Mouse (Mus musculus) hindbrain, embryonic 15.5 days (tissue): ENCODE measurements around the gene Cacna1f. TPM values are rescaled to one million over a fixed set of nuclear protein-coding genes. Genes with fewer than 3 reads are reported as not detected.

Experiments
- ATAC-seq: fragments of 200-750 bp; cut with Nextera tagmentation; 2 replicates; pipeline ENCODE4 v1.8.0; 2017; ENCODE audit warnings: low read depth, moderate number of reproducible peaks, moderate TSS enrichment; ENCODE audit not compliant: low FRiP score
- H3K27ac ChIP-seq: fragments of 300-500 bp; sonication (generic); replicated peaks from 2 replicates; pipeline ENCODE4 v1.5.1; 2015; ENCODE audit warnings: mild to moderate bottlenecking, inconsistent platforms
- H3K27me3 ChIP-seq: fragments of 300-500 bp; sonication (generic); 2 replicates; pipeline ENCODE4 v1.6.1; 2015; ENCODE audit warnings: control low read depth, inconsistent platforms
- H3K36me3 ChIP-seq: fragments of 300-500 bp; sonication (generic); 2 replicates; pipeline ENCODE4 v1.6.1; 2015; ENCODE audit warnings: control low read depth, inconsistent platforms
- H3K4me1 ChIP-seq: fragments of 300-500 bp; sonication (generic); replicated peaks from 2 replicates; pipeline ENCODE4 v1.6.1; 2015; ENCODE audit warnings: control low read depth, inconsistent platforms
- H3K4me2 ChIP-seq: fragments of 300-500 bp; sonication (generic); 2 replicates; pipeline ENCODE4 v1.6.1; 2015; ENCODE audit warnings: moderate library complexity, mild to moderate bottlenecking, inconsistent platforms
- H3K4me3 ChIP-seq: fragments of 300-500 bp; sonication (generic); 2 replicates; pipeline ENCODE4 v1.5.1; 2015; ENCODE audit warnings: mild to moderate bottlenecking, inconsistent platforms
- H3K9ac ChIP-seq: fragments of 300-500 bp; sonication (generic); 2 replicates; pipeline ENCODE4 v1.6.1; 2015; ENCODE audit warnings: inconsistent platforms
- H3K9me3 ChIP-seq: fragments of 300-500 bp; sonication (generic); 2 replicates; pipeline ENCODE4 v1.6.1; 2016; ENCODE audit warnings: control low read depth, inconsistent platforms
- WGBS: fragments of 180-500 bp; shearing (Covaris S2); methylation state at CpG from one replicate; pipeline ENCODE4 v1.1.7; 2015; 5-methylcytosine and 5-hydroxymethylcytosine counted together
- polyA plus RNA-seq: library from polyadenylated mRNA; unstranded; fragments of >200 nt; fragmentation: Nextera tagmentation; extraction: Ambion mirVana; gene quantifications from 2 replicates; pipeline ENCODE4 v1.2.1, GENCODE M21; 2015

Cacna1f gene
- polyA plus RNA-seq, 1 experiment from 2014 or later: 0.14 TPM

- H3K4me1 ChIP-seq: no peaks in the 10 kb centered on the region
- no peak within 1 kb of the TSS for H3K9ac ChIP-seq
- no peak within 1 kb of the TSS for H3K27ac ChIP-seq
- peak within 1 kb of the TSS; percentile 29; the same call in 1 of the 2 replicates for H3K4me3 ChIP-seq
- no peaks in the 10 kb centered on the region for H3K27me3 ChIP-seq
- WGBS: 75% methylated on average over 14 of the region's 14 CpGs
- peak within 1 kb of the TSS; percentile 57 for H3K4me2 ChIP-seq
- H3K9me3 ChIP-seq: no peaks in the 10 kb centered on the region
- H3K36me3 ChIP-seq: no peaks in the 10 kb centered on the region
- no peak for ATAC-seq
Measured at GRCm38 (mm10) chrX:7680864-7681263, 74.0 kb downstream of the Cacna1f start, which contains the start of gene Magix. TSS of gene Magix (minus strand) at chrX:7681251.

Other genes starting within 250 kb of the Cacna1f start
- gene Usp27x, start 231.3 kb upstream of the Cacna1f start, polyA plus RNA-seq: 2.1 and 2.7 TPM in 2 replicates
- gene Foxp3, start 33.4 kb upstream of the Cacna1f start, polyA plus RNA-seq: 0.06 and 0.16 TPM in 2 replicates
- gene Ppp1r3f, start 32.8 kb upstream of the Cacna1f start, polyA plus RNA-seq: 6.8 and 7.4 TPM in 2 replicates
- 30.6 and 31.5 TPM in 2 replicates for gene Ccdc22, start 1.6 kb upstream of the Cacna1f start, polyA plus RNA-seq
- gene Syp, start 31.4 kb downstream of the Cacna1f start, polyA plus RNA-seq: 195 and 197 TPM in 2 replicates
- gene Prickle3, start 50.2 kb downstream of the Cacna1f start, polyA plus RNA-seq: 1.6 and 2.0 TPM in 2 replicates
- gene Plp2, start 64.3 kb downstream of the Cacna1f start, polyA plus RNA-seq: 20.5 and 22.9 TPM in 2 replicates
- 0.08 and 0.10 TPM in 2 replicates for gene Magix, start 74.2 kb downstream of the Cacna1f start, polyA plus RNA-seq
- 43.0 and 46.8 TPM in 2 replicates for gene Gpkow, start 90.0 kb downstream of the Cacna1f start, polyA plus RNA-seq
- gene Wdr45, start 107.2 kb downstream of the Cacna1f start, polyA plus RNA-seq: 30.9 and 32.1 TPM in 2 replicates
- 1.9 TPM in 1 of 2 replicates, not detected in the other for gene Gm45208, start 115.2 kb downstream of the Cacna1f start, polyA plus RNA-seq
- gene Praf2, start 121.4 kb downstream of the Cacna1f start, polyA plus RNA-seq: 126 and 132 TPM in 2 replicates
- gene Ccdc120, start 143.8 kb downstream of the Cacna1f start, polyA plus RNA-seq: 63.2 and 66.1 TPM in 2 replicates
- 24.1 and 25.5 TPM in 2 replicates for gene Tfe3, start 155.5 kb downstream of the Cacna1f start, polyA plus RNA-seq
- gene Gripap1, start 182.7 kb downstream of the Cacna1f start, polyA plus RNA-seq: 68.0 and 73.8 TPM in 2 replicates
- 3.1 and 4.2 TPM in 2 replicates for gene Kcnd1, start 215.2 kb downstream of the Cacna1f start, polyA plus RNA-seq
- gene Otud5, start 234.3 kb downstream of the Cacna1f start, polyA plus RNA-seq: 48.1 and 48.3 TPM in 2 replicates